Mouse (Mus musculus) midbrain, embryonic 14.5 days (tissue): ENCODE measurements around the gene Tedc2. TPM values are rescaled to one million over a fixed set of nuclear protein-coding genes. Genes with fewer than 3 reads are reported as not detected.

Experiments used
- ATAC-seq: fragments of 200-750 bp; cut with Nextera tagmentation; 2 replicates; pipeline ENCODE4 v1.8.0; 2017; ENCODE audit warnings: moderate number of reproducible peaks, moderate library complexity; ENCODE audit not compliant: low FRiP score, low TSS enrichment
- DNase-seq: peaks from one replicate; pipeline ENCODE4 v3.0.0-alpha.2; 2015
- H3K27ac ChIP-seq: fragments of 300-500 bp; sonication (generic); replicated peaks from 2 replicates; pipeline ENCODE4 v1.5.1; 2014; ENCODE audit warnings: mild to moderate bottlenecking, low read depth, low read length, moderate library complexity
- H3K27me3 ChIP-seq: fragments of 300-500 bp; sonication (generic); 2 replicates; pipeline ENCODE4 v1.6.1; 2014; ENCODE audit warnings: low read length, control low read depth, mixed read lengths; ENCODE audit not compliant: control insufficient read depth, insufficient read depth
- H3K36me3 ChIP-seq: fragments of 300-500 bp; sonication (generic); 2 replicates; pipeline ENCODE4 v1.6.1; 2014; ENCODE audit warnings: low read length, control low read depth; ENCODE audit not compliant: control insufficient read depth, insufficient read depth
- H3K4me1 ChIP-seq: fragments of 300-500 bp; sonication (generic); 2 replicates; pipeline ENCODE4 v1.6.1; 2014; ENCODE audit warnings: mild to moderate bottlenecking, antibody characterized with exemption, low read length, control low read depth; ENCODE audit not compliant: control insufficient read depth, insufficient read depth
- H3K4me2 ChIP-seq: fragments of 300-500 bp; sonication (generic); 2 replicates; pipeline ENCODE4 v1.6.1; 2014; ENCODE audit warnings: mild to moderate bottlenecking, low read length, moderate library complexity
- H3K4me3 ChIP-seq: fragments of 300-500 bp; sonication (generic); replicated peaks from 2 replicates; pipeline ENCODE4 v1.5.1; 2014; ENCODE audit warnings: low read depth, low read length
- H3K9ac ChIP-seq: fragments of 300-500 bp; sonication (generic); replicated peaks from 2 replicates; pipeline ENCODE4 v1.6.1; 2014; ENCODE audit warnings: mild to moderate bottlenecking, low read length, moderate library complexity
- H3K9me3 ChIP-seq: fragments of 300-500 bp; sonication (generic); 2 replicates; pipeline ENCODE4 v1.6.1; 2016; ENCODE audit warnings: low read length, control low read depth, mixed read lengths; ENCODE audit not compliant: control insufficient read depth
- WGBS: fragments of 180-500 bp; shearing (Covaris S2); extraction: QIAGEN DNeasy Blood & Tissue Kit; methylation state at CpG from one replicate; pipeline ENCODE4 v1.1.7; 2014; 5-methylcytosine and 5-hydroxymethylcytosine counted together
- polyA plus RNA-seq: library from polyadenylated mRNA; unstranded; fragments of >200 nt; fragmentation: Nextera tagmentation; extraction: Ambion mirVana; gene quantifications from 2 replicates; pipeline ENCODE4 v1.2.1, GENCODE M21; 2014

The Tedc2 gene
- 8.0 and 9.0 TPM in 2 replicates for polyA plus RNA-seq

- no peaks in the 10 kb centered on the region for H3K27me3 ChIP-seq
- H3K9me3 ChIP-seq, result no peaks in the 10 kb centered on the region
- H3K36me3 ChIP-seq, result peaks cover 50% of the 10 kb centered on the region
- peak within 1 kb of the TSS; percentile 76 for H3K9ac ChIP-seq
- DNase-seq, result peak; percentile 94
- H3K27ac ChIP-seq, result peak within 1 kb of the TSS; percentile 54
- ATAC-seq, result peak; percentile 92
- WGBS, result 6% methylated on average over 41 of the region's 41 CpGs
- H3K4me2 ChIP-seq, result peak within 1 kb of the TSS; percentile 93
- peak within 1 kb of the TSS; percentile 75 for H3K4me3 ChIP-seq
- H3K4me1 ChIP-seq, result peaks cover 8% of the 10 kb centered on the region
These were observed at the start of gene Tedc2 for GRCm38 (mm10) chr17:24220435-24221411. Tedc2 (minus strand) TSS chr17:24220851.

- no peak overlapping the region for H3K9ac ChIP-seq
- no peak overlapping the region for H3K4me3 ChIP-seq
- no peak overlapping the region for H3K27ac ChIP-seq
- H3K36me3 ChIP-seq, result no peaks in the 10 kb centered on the region
- no peak overlapping the region for H3K4me2 ChIP-seq
- DNase-seq, result no peak
- no peaks in the 10 kb centered on the region for H3K27me3 ChIP-seq
- H3K4me1 ChIP-seq, result no peaks in the 10 kb centered on the region
- ATAC-seq, result no peak
- no peaks in the 10 kb centered on the region for H3K9me3 ChIP-seq
- WGBS, result 94% methylated on average over 1 of the region's 1 CpGs
These were observed 46.5 kb upstream of the Tedc2 start for GRCm38 (mm10) chr17:24267133-24267532.

- DNase-seq (no peak), ATAC-seq (no peak)
- H3K9me3 ChIP-seq, result no peaks in the 10 kb centered on the region
- 90% methylated on average over 2 of the region's 2 CpGs for WGBS
- no peak overlapping the region for H3K4me2 ChIP-seq
- no peak overlapping the region for H3K9ac ChIP-seq
- H3K4me3 ChIP-seq, result no peak overlapping the region
- H3K4me1 ChIP-seq, result no peaks in the 10 kb centered on the region
- no peaks in the 10 kb centered on the region for H3K36me3 ChIP-seq
- no peak overlapping the region for H3K27ac ChIP-seq
- no peaks in the 10 kb centered on the region for H3K27me3 ChIP-seq
These were observed 44.1 kb upstream of the Tedc2 start for GRCm38 (mm10) chr17:24264766-24265165.

GRCm38 (mm10) chr17:24260516-24260915, 39.9 kb upstream of the Tedc2 start:
- ATAC-seq, result no peak
- WGBS, result 72% methylated on average over 4 of the region's 4 CpGs
- no peak overlapping the region for H3K4me3 ChIP-seq
- no peak overlapping the region for H3K4me2 ChIP-seq
- no peaks in the 10 kb centered on the region for H3K4me1 ChIP-seq
- no peak overlapping the region for H3K9ac ChIP-seq
- H3K9me3 ChIP-seq, result no peaks in the 10 kb centered on the region
- H3K36me3 ChIP-seq, result no peaks in the 10 kb centered on the region
- no peaks in the 10 kb centered on the region for H3K27me3 ChIP-seq
- no peak for DNase-seq
- H3K27ac ChIP-seq, result no peak overlapping the region

- no peaks in the 10 kb centered on the region for H3K9me3 ChIP-seq
- 85% methylated on average over 5 of the region's 5 CpGs for WGBS
These were observed 39.1 kb upstream of the Tedc2 start for GRCm38 (mm10) chr17:24259702-24260101.

GRCm38 (mm10) chr17:24258981-24259380, 38.3 kb upstream of the Tedc2 start:
- Histone ChIP-seq H3K36me3 (no peaks in the 10 kb centered on the region), H3K27me3 (no peaks in the 10 kb centered on the region), H3K4me2 (no peak overlapping the region), H3K9ac (no peak overlapping the region), H3K4me1 (no peaks in the 10 kb centered on the region), H3K4me3 (no peak overlapping the region), H3K9me3 (no peaks in the 10 kb centered on the region), H3K27ac (no peak overlapping the region)
- DNase-seq, result no peak
- 76% methylated on average over 4 of the region's 4 CpGs for WGBS
- no peak for ATAC-seq

More at GRCm38 (mm10) chr17:24259702-24260101, 39.1 kb upstream of the Tedc2 start:
- no peak for DNase-seq
- H3K4me2 ChIP-seq, result no peak overlapping the region
- H3K4me1 ChIP-seq, result no peaks in the 10 kb centered on the region
- ATAC-seq, result no peak
- H3K27ac ChIP-seq, result no peak overlapping the region
- no peaks in the 10 kb centered on the region for H3K27me3 ChIP-seq
- H3K4me3 ChIP-seq, result no peak overlapping the region
- H3K9ac ChIP-seq, result no peak overlapping the region
- no peaks in the 10 kb centered on the region for H3K36me3 ChIP-seq

- ATAC-seq (no peak), DNase-seq (no peak)
- WGBS, result 98% methylated on average over 2 of the region's 2 CpGs
- Histone ChIP-seq H3K9ac (peak overlapping the region; percentile 59; the same call in 1 of the 2 replicates), H3K4me3 (no peak overlapping the region), H3K4me1 (peaks cover 14% of the 10 kb centered on the region), H3K4me2 (peak overlapping the region; percentile 81), H3K27me3 (no peaks in the 10 kb centered on the region), H3K9me3 (no peaks in the 10 kb centered on the region), H3K27ac (no peak overlapping the region), H3K36me3 (peaks cover 9% of the 10 kb centered on the region; the same call in 1 of the 2 replicates)
These were observed 31.7 kb upstream of the Tedc2 start for GRCm38 (mm10) chr17:24252329-24252728.

GRCm38 (mm10) chr17:24251320-24252069, 30.8 kb upstream of the Tedc2 start, which contains the start of gene Ccnf:
Ccnf (minus strand) TSS chr17:24251484.
- peak within 1 kb of the TSS; percentile 65 for H3K9ac ChIP-seq
- ATAC-seq, result peak; percentile 100
- DNase-seq, result peak; percentile 98
- H3K27me3 ChIP-seq, result no peaks in the 10 kb centered on the region
- H3K4me1 ChIP-seq, result peaks cover 14% of the 10 kb centered on the region
- peaks cover 9% of the 10 kb centered on the region; the same call in 1 of the 2 replicates for H3K36me3 ChIP-seq
- peak within 1 kb of the TSS; percentile 81 for H3K4me2 ChIP-seq
- under 1% methylated on average over 48 of the region's 48 CpGs for WGBS
- H3K9me3 ChIP-seq, result no peaks in the 10 kb centered on the region
- H3K27ac ChIP-seq, result peak within 1 kb of the TSS; percentile 72
- peak within 1 kb of the TSS; percentile 73 for H3K4me3 ChIP-seq
